Mouse (Mus musculus) hindbrain, postnatal 0 days (tissue): ENCODE measurements around the gene A930017K11Rik. TPM values are rescaled to one million over a fixed set of nuclear protein-coding genes. Genes with fewer than 3 reads are reported as not detected.

Experiments used
- ATAC-seq: fragments of 200-750 bp; cut with Nextera tagmentation; 2 replicates; pipeline ENCODE4 v1.8.0; 2017; ENCODE audit warnings: mild to moderate bottlenecking, moderate TSS enrichment, moderate library complexity
- DNase-seq: peaks from one replicate; pipeline ENCODE4 v3.0.0-alpha.2; 2015; ENCODE audit warnings: low spot score
- H3K27ac ChIP-seq: fragments of 300-500 bp; sonication (generic); 2 replicates; pipeline ENCODE4 v1.5.1; 2014; ENCODE audit warnings: mild to moderate bottlenecking
- H3K27me3 ChIP-seq: fragments of 300-500 bp; sonication (generic); 2 replicates; pipeline ENCODE4 v1.6.1; 2014; ENCODE audit warnings: low read length, mixed read lengths; ENCODE audit not compliant: insufficient read depth
- H3K36me3 ChIP-seq: fragments of 300-500 bp; sonication (generic); 2 replicates; pipeline ENCODE4 v1.6.1; 2014; ENCODE audit warnings: low read length, mixed read lengths; ENCODE audit not compliant: insufficient read depth
- H3K4me1 ChIP-seq: fragments of 300-500 bp; sonication (generic); 2 replicates; pipeline ENCODE4 v1.6.1; 2014; ENCODE audit warnings: antibody characterized with exemption, low read length, mixed read lengths; ENCODE audit not compliant: insufficient read depth
- H3K4me2 ChIP-seq: fragments of 300-500 bp; sonication (generic); 2 replicates; pipeline ENCODE4 v1.6.1; 2014; ENCODE audit warnings: low read depth, mild to moderate bottlenecking, low read length, moderate library complexity, mixed read lengths
- H3K4me3 ChIP-seq: fragments of 300-500 bp; sonication (generic); 2 replicates; pipeline ENCODE4 v1.5.1; 2014; ENCODE audit warnings: low read length
- H3K9ac ChIP-seq: fragments of 300-500 bp; sonication (generic); replicated peaks from 2 replicates; pipeline ENCODE4 v1.6.1; 2014; ENCODE audit warnings: mild to moderate bottlenecking, low read length, moderate library complexity, mixed read lengths
- H3K9me3 ChIP-seq: fragments of 300-500 bp; sonication (generic); 2 replicates; pipeline ENCODE4 v1.6.1; 2016; ENCODE audit warnings: low read length, mixed read lengths
- CTCF ChIP-seq: IDR thresholded peaks from 2 replicates; pipeline ENCODE4 v1.5.1; 2016; ENCODE audit warnings: antibody characterized with exemption, control low read depth, low read depth
- WGBS: fragments of 180-500 bp; shearing (Covaris S2); extraction: QIAGEN DNeasy Blood & Tissue Kit; methylation state at CpG from one replicate; pipeline ENCODE4 v1.1.7; 2014; 5-methylcytosine and 5-hydroxymethylcytosine counted together
- polyA plus RNA-seq: library from polyadenylated mRNA; unstranded; fragments of >200 nt; fragmentation: Nextera tagmentation; extraction: Ambion mirVana; gene quantifications from 2 replicates; pipeline ENCODE4 v1.2.1, GENCODE M21; 2015
- total RNA-seq: library from RNA; depleted of rRNA; stranded (reverse); fragments of >200 nt; gene quantifications from 2 replicates; pipeline ENCODE4 v1.2.3, GENCODE M21; 2014

A930017K11Rik gene
- total and polyA plus RNA-seq, 2 experiments from 2014 or later = 5.0 to 5.6 TPM

DNA sequence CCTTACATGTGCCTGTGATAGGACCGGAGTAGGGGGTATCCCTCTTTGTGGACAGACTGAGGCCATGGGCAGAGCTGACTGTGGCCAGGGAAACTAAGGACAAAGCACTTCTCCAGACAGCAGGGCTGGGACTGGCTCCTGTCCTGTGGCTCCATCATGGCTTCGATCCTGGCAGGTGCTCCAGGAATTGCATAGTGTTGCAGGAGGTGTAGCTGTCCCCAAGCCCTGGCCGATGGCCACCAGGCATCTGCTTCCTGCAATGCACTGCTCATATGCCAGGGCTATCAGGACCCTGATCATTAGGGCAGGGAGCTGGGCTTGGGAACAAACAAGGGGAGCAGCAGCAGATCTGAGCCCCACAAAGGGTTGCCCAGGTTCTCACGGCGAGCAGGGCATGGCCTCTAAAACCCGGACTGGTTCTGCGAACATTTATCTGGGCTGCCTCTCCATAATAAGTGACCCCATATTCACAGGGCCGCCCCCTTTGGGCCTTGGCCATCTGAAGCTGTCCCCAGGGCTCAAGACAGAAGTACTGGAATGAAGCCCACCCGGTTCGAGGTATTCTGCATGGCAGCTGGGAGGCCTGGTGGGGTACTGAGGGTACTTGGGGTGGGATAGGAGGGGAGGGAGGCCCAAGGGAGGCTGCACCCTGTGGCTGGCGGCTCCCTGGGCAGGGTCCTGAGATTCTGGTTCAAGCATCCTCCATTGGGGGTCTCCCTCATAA lies 6.6 kb upstream of the A930017K11Rik start:
- Histone ChIP-seq H3K9me3 (no peaks in the 10 kb centered on the region), H3K36me3 (no peaks in the 10 kb centered on the region), H3K4me2 (no peak overlapping the region), H3K4me1 (peaks cover 4% of the 10 kb centered on the region; the same call in 1 of the 2 replicates), H3K27ac (peak overlapping the region; percentile 60), H3K9ac (0 out of 2 replicates have a peak overlapping the region, but pooled peaks have one; percentile 13), H3K27me3 (no peaks in the 10 kb centered on the region), H3K4me3 (no peak overlapping the region)
- WGBS = 86% methylated on average over 11 of the region's 11 CpGs
- ATAC-seq (no peak), DNase-seq (peak; percentile 21)
- TF ChIP-seq CTCF = no peak

DNA sequence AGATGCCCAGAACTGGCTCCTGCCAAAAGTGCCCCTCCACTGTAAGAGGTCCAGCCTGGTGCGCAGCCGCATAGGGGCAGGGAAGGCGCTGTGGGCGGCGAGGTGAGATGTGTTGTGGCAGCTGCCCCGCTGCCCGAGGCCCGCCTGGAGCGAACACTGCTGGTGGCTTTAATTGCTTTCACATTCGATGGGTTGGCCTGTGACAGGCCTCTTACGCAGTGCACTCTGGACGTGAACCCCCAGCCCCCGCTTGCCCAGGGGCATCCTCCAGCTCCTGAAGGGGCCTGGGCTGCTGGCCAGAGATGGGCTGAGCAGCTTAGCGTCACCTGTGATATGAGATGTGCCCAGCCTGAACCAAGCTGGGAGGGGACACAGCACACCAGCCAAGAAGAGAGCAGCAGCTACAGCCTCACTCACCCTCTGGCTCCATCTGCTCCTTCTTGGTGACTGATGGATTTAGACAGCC lies 5.3 kb upstream of the A930017K11Rik start:
- Histone ChIP-seq H3K27ac (peak overlapping the region; percentile 60; the same call in 1 of the 2 replicates), H3K9me3 (no peaks in the 10 kb centered on the region), H3K27me3 (no peaks in the 10 kb centered on the region), H3K36me3 (no peaks in the 10 kb centered on the region), H3K4me3 (no peak overlapping the region), H3K4me1 (peaks cover 7% of the 10 kb centered on the region; the same call in 1 of the 2 replicates), H3K9ac (no peak overlapping the region), H3K4me2 (no peak overlapping the region)
- peak; percentile 59 for ATAC-seq
- peak; percentile 72 for DNase-seq
- no peak for TF ChIP-seq CTCF
- 51% methylated on average over 14 of the region's 14 CpGs for WGBS

DNA sequence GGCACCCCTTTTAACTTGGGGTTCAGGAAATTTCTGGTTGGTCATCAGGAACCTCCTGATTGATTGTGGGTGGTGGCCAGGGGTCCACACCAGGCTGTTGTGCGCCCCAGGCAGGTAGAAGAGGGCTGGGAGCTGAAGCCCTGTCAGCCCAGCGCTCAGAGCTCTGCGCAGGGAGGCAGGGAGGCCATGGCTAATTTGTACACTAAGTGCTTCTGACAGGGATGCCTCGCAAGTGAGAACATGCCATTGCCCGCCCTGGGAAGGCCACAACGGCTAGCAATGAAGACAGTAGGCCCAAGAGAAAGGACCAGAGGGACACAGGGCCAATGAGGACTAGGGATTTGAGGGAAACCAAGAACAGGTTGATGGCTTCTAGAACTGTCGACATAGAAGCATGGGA lies 4.3 kb upstream of the A930017K11Rik start:
- peak overlapping the region; percentile 60 for H3K27ac ChIP-seq
- TF ChIP-seq CTCF = no peak
- H3K9me3 ChIP-seq = no peaks in the 10 kb centered on the region
- H3K4me3 ChIP-seq = no peak overlapping the region
- H3K9ac ChIP-seq = no peak overlapping the region
- 64% methylated on average over 7 of the region's 7 CpGs for WGBS
- H3K4me1 ChIP-seq = peaks cover 7% of the 10 kb centered on the region; the same call in 1 of the 2 replicates
- DNase-seq (peak; percentile 57), ATAC-seq (no peak)
- no peak overlapping the region for H3K4me2 ChIP-seq
- H3K36me3 ChIP-seq = no peaks in the 10 kb centered on the region
- H3K27me3 ChIP-seq = peaks cover 7% of the 10 kb centered on the region; the same call in 1 of the 2 replicates

DNA sequence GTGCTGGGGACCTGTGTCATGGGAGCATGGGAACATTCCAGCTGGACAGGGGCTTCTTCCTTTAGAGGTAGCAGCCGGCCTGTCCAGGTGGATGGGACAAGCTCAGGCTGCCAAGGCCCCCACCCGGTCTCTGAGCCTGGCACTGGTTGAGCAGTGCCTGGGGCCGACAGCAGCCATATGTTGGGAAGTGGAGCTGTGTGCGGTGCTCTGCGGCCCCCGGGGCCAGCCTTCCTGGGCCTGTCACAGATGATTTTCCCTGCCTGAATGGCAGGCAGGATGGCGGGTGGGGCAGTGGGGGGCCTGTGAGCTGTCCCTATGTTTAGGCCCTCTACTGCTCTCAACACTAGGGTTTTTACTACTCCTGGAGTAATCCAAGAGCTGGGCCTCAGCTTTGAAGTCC lies 3.8 kb upstream of the A930017K11Rik start:
- TF ChIP-seq CTCF = no peak
- no peak overlapping the region for H3K4me2 ChIP-seq
- DNase-seq (peak; percentile 65), ATAC-seq (0 out of 2 replicates have a peak, but pooled peaks have one; percentile 25)
- H3K27ac ChIP-seq = peak overlapping the region; percentile 60
- WGBS = 37% methylated on average over 7 of the region's 7 CpGs
- no peak overlapping the region for H3K4me3 ChIP-seq
- no peak overlapping the region for H3K9ac ChIP-seq
- H3K27me3 ChIP-seq = peaks cover 7% of the 10 kb centered on the region; the same call in 1 of the 2 replicates
- H3K36me3 ChIP-seq = no peaks in the 10 kb centered on the region
- H3K9me3 ChIP-seq = no peaks in the 10 kb centered on the region
- peaks cover 7% of the 10 kb centered on the region; the same call in 1 of the 2 replicates for H3K4me1 ChIP-seq

DNA sequence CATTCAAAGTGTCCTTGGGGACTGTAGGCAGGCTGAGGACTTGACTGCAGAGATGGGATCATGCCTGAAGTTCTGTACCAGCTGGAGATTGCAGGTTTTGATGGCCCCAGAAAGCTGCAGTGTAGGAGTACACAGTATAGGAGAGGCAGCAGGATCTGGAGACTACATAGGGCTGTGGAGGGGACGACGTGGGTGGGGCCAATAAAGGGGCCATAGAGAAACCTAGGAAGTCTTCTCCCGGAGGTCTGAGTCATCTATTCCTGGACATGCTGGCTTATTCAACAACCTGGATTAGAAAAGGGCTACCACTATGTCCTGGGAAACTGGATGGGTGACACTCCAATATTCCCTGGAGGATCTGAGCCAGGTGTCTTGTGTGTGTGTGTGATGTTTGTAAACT lies 3.4 kb upstream of the A930017K11Rik start:
- ATAC-seq (no peak), DNase-seq (no peak)
- WGBS = 60% methylated on average over 3 of the region's 3 CpGs
- Histone ChIP-seq H3K36me3 (no peaks in the 10 kb centered on the region), H3K4me2 (no peak overlapping the region), H3K27me3 (peaks cover 7% of the 10 kb centered on the region; the same call in 1 of the 2 replicates), H3K27ac (no peak overlapping the region), H3K4me3 (no peak overlapping the region), H3K9me3 (no peaks in the 10 kb centered on the region), H3K4me1 (peaks cover 7% of the 10 kb centered on the region; the same call in 1 of the 2 replicates), H3K9ac (no peak overlapping the region)
- TF ChIP-seq CTCF = no peak

DNA sequence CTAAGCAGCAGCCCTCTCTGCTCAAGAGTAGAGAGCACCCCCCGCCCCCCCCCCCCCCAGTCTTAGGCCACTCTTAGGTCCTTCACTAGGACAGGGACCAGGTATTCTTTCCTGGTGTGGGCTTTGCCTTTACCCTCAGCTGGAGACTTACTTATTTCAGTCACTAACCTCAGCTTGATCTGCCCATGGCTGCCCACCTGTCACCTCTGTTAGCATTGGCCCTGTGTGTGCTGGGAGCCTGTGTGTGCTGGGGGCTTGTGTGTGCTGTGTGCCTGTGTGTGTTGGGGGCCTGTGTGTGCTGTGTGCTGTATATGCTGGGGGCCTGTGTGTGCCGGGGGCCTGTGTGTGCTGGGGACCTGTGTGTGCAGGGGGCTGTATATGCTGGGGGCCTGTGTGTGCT lies 2.3 kb upstream of the A930017K11Rik start:
- H3K4me2 ChIP-seq = no peak overlapping the region
- H3K27ac ChIP-seq = no peak overlapping the region
- peaks cover 7% of the 10 kb centered on the region; the same call in 1 of the 2 replicates for H3K27me3 ChIP-seq
- peaks cover 7% of the 10 kb centered on the region; the same call in 1 of the 2 replicates for H3K4me1 ChIP-seq
- no peak for DNase-seq
- WGBS = 84% methylated on average over 2 of the region's 2 CpGs
- ATAC-seq = no peak
- no peaks in the 10 kb centered on the region for H3K36me3 ChIP-seq
- no peaks in the 10 kb centered on the region for H3K9me3 ChIP-seq
- no peak overlapping the region for H3K4me3 ChIP-seq
- H3K9ac ChIP-seq = no peak overlapping the region
- no peak for TF ChIP-seq CTCF
